Mouse (Mus musculus): ENCODE results near the gene Znrf1. TPM values are rescaled to one million over a fixed set of nuclear protein-coding genes. Genes with fewer than 3 reads are reported as not detected.

The Znrf1 gene
- total RNA-seq, 2 experiments from 2014 or later = 168 to 171 TPM

DNA sequence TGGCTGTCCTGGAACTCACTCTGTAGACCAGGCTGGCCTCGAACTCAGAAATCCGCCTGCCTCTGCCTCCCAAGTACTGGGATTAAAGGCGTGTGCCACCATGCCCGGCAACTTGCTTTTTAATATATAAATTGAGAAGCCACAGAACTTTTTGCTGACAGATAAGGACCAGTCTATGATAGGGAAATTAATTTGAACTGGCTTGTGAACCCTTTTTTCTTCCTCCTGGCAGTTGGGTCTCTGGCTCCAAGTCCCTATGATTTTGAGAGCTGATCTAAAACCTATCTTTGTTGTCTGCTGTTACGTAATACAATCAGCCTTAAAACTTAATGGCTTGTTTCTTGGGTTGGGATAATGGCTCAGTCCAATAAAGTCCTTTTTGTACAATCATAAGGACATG is 27.2 kb downstream of the Znrf1 start:
- intact Hi-C loops (cut with DNase I) = no loop called here
- no peak for DNase-seq (ENCODE audit: extremely low spot score in 1 of 2, low spot score in 2 of 2)

DNA sequence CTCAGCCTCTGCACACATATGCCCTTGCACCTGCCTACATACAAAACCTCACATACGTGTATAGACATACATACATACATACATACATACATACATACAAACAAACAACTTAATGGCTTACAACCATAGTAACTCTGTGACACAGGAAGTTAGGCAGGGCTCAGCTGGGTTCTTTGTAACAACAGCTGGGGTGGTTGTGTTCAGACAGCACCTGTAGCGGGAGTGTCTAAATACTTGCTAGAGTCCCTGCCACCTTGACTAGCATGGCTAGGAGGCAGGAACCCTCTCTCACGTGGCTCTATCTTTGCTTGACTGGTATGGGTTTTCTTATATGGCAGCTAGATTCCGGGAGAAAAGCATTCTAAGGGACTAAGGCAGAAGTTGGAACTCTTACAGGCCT is 27.8 kb downstream of the Znrf1 start:
- intact Hi-C loops (cut with DNase I) = no loop called here
- DNase-seq (ENCODE audit: extremely low spot score in 1 of 2, low spot score in 2 of 2) = no peak

DNA sequence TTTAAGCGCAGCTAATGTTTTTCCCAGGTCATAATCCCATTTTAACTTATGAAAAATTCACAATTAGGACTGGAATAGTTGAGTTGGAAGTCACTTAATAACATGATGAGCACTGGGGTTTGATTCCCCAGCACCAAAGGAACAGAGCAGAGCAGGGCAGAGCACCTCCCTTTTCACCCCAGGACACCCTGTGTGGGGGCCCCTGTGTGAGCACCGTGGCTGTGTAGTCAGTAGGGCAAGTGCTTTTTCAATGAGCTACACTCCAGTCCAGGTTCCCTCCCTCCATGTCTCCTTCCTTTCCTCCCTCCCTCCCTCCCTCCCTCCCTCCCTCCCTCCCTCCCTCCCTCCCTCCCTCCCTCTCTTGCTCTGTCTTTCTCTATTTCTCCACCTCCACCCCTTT is 28.2 kb downstream of the Znrf1 start:
- intact Hi-C loops (cut with DNase I) = no loop called here
- DNase-seq (ENCODE audit: extremely low spot score in 1 of 2, low spot score in 2 of 2) = no peak

DNA sequence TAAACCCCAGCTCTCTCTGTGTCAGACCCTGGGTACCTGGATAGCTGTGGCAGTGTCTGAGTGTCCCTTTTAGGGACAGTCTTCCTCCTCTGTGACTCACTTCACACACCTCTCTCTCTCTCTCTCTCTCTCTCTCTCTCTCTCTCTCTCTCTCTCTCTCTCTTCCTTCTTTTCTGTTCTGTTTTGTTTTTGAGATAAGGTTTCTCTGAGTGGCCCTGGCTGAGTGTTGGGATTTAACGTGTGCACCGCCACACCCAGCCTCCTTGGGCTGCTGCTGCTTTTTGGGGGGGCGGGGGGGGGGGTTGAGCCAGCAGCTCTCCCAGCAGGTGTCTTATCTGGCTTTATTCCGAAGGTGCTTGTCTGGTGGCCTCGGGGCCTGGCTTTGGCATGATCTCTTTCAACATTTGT is 29.9 kb downstream of the Znrf1 start:
- DNase-seq (ENCODE audit: extremely low spot score in 1 of 2, low spot score in 2 of 2) = no peak
- intact Hi-C loops (cut with DNase I) = no loop called here

DNA sequence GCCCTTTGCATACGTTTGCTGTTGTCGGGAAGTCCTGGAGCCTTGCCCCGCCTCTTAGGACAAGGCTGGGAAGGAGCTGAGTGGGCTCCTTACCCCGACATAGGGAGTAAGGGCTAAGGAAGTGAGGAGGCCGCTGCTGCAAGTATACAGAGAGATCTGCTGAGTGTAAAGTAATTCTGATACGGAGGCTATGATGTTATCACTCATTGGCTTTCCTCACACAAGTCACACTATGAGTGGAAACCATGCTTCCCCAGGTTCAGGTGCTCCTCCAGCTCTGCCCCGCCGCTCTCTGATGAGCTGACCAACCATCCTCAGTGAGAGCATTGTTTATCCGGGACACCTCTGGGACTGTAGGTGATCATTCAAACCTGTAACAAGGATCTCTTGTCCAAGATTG is 30.4 kb downstream of the Znrf1 start:
- no peak for DNase-seq (ENCODE audit: extremely low spot score in 1 of 2, low spot score in 2 of 2)
- intact Hi-C loops (cut with DNase I) = no loop called here

DNA sequence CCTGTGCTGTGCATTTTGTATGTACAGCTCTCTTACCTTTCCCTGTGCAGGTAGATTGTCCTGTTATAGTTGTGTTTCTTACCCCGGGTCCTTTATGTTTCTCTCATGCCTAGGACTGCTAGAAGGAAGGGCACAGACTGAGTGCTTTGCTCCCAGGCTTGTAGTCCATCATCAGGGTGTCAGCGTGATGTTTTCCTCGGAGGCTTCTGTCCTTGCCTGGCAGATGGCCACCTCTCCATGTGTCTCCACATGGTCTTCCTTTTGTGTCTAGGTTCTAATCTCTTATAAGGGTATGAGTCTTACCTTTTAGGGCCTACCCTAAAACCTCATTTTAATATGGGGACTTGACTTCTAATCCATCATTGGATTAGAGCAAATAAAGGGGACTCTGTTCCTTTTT is 31.7 kb downstream of the Znrf1 start:
- intact Hi-C loops (cut with DNase I) = no loop called here
- DNase-seq (ENCODE audit: extremely low spot score in 1 of 2, low spot score in 2 of 2) = no peak

DNA sequence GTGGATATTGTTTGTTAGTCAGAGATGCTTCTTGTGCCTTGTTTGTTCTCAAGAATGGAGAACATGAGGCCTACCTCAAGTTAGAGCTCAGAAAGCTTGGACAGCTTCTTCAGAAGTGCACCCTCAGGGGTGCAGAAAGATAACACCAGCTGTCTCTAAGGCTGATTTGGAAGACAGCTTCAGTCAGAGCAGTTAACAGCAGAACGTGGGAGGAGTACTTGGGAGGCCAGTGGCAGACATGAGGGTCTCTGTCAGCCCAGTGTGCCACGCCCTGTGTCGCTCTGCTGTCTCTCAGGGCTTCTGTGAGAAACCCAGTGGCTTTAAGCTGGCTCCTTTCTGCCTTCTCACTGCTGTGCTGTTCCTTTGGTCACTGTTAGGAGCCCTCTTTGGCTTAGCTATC is 32.1 kb downstream of the Znrf1 start:
- intact Hi-C loops (cut with DNase I) = no loop called here
- DNase-seq (ENCODE audit: extremely low spot score in 1 of 2, low spot score in 2 of 2) = no peak

DNA sequence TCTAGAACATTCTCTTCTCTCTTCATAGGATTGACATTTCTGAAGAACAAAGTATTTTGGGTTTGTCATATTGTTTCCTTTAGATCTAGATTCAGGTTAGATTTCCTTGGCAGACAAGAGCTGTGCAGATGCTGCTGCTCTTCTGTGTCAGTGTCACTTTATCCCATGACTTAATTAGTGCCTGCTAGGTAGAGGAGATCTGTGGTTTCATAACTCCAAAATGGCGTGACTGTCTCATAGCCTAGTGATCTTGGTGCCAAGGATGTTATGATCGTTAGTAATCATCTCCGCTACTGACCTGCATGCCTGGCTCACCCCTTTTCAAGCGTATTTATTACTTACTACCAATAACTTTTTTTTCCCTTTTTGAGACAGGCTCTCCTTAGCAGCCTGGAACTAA is 34.0 kb downstream of the Znrf1 start:
- intact Hi-C loops (cut with DNase I) = no loop called here
- DNase-seq (ENCODE audit: extremely low spot score in 1 of 2, low spot score in 2 of 2) = no peak

DNA sequence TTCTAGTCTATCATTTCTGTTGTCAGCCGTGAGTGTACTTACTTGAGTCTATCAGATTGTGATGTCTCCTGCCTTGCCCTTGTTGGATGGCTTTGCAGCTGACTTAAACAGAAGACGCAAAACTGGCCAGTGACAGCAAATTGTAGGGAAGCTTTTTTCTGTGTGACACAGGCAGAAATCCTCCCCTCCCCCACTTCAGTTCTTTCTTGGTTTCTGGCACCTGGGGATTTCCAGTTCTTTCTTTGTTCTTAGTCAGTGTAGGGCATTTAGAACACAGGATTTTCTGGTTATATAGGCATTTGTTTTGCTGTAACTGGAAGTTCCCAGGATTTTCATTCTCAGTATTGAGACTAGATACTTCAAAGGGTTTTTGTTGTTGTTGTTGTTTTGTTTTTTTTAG is 34.5 kb downstream of the Znrf1 start:
- intact Hi-C loops (cut with DNase I) = no loop called here
- DNase-seq (ENCODE audit: extremely low spot score in 1 of 2, low spot score in 2 of 2) = no peak

DNA sequence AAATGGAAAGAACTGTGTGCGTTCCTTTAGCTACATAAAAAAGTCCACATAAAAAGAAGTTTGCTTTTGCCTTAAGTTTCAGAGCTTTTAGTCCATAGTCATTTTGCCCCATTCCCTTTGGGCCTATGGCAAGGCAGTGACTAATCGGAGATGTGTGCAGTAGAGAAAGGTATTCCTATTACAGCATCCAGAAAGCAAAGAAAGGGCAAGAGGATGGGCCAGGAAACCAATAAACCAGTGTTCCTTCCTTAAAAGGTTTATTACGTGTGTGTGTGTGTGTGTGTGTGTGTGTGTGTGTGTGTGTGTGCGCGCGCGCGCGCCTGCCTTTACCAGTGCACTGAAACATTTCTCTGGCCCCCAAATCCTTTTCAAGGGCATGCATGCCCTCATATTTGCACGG is 35.8 kb downstream of the Znrf1 start:
- intact Hi-C loops (cut with DNase I) = no loop called here
- no peak for DNase-seq (ENCODE audit: extremely low spot score in 1 of 2, low spot score in 2 of 2)

DNA sequence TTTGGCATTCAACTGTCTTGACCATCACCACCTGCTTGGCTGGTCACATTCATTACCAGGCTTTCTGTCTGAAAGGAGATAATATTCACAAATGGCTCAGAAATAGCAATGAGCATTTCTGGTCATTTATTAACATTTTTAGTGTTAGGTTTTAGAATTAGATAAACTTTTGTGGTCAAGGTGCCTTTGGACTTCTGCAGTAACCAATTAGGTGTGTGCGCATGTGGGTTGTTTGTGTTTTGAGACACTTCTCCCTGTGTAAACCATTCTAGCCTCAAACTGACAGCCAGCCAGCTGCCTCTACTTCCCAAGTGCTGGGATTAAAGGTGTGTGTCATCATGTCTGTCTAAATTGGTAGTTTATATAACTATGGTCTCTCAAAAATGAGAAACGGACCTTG is 36.5 kb downstream of the Znrf1 start:
- no peak for DNase-seq (ENCODE audit: extremely low spot score in 1 of 2, low spot score in 2 of 2)
- intact Hi-C loops (cut with DNase I) = no loop called here

DNA sequence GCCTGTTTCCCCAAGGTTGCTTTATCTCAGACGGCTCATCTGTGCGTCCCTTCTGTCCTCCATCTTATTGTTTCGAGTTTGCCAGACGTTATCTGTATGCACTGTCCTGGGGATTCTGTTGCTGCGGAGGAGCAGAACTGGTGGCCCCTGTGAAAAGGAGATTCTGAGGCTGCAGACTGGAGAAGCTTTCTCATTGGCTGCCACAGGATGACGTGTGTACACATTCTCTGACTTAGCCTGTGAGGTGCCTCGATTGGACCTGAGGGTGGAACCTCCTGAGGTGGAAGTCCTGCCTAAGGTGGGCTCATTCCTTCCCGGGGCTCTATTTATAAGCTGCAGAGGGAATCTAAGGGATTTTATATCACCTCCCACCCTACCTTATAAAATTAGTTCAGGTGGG is 37.7 kb downstream of the Znrf1 start:
- no peak for DNase-seq (ENCODE audit: extremely low spot score in 1 of 2, low spot score in 2 of 2)
- intact Hi-C loops (cut with DNase I) = no loop called here

DNA sequence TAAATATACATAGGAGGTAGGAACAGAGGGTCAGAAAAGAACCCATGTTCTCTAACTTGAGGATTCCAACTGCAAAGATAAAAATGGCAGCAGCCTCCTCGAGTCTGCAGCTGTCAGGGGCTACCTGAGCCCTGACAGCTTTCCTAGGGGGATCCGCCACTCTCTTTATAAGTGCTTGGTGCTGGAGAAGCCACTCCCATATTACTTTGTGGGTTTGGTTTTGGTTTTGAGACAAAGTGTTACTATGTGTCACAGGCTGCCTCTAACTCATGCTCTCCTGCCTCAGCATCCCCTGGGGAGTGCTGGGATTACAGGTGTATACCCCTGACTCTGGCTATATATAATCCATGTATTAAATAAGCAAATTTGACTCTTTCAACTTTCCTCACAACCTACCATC is 38.1 kb downstream of the Znrf1 start:
- no peak for DNase-seq (ENCODE audit: extremely low spot score in 1 of 2, low spot score in 2 of 2)
- intact Hi-C loops (cut with DNase I) = no loop called here

DNA sequence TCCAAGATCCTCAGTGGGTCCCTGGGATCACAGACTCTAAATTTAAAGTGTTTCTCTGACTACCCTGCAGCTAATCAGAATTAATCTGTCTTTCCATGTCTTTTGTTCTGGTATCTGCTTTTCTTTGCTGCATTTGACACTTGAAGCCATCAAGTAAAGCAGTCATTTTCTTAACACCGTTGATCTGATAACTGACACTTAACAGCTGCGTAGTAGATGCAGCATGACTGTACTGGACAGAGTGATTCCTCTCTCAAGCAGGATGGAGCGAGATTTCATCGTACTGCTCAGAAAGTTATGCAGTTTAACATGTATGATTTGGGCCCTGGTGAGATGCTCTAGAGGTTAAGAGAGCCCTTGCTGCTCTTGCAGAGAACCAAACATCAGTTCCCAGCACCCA is 39.6 kb downstream of the Znrf1 start:
- intact Hi-C loops (cut with DNase I) = no loop called here
- DNase-seq (ENCODE audit: extremely low spot score in 1 of 2, low spot score in 2 of 2) = no peak

DNA sequence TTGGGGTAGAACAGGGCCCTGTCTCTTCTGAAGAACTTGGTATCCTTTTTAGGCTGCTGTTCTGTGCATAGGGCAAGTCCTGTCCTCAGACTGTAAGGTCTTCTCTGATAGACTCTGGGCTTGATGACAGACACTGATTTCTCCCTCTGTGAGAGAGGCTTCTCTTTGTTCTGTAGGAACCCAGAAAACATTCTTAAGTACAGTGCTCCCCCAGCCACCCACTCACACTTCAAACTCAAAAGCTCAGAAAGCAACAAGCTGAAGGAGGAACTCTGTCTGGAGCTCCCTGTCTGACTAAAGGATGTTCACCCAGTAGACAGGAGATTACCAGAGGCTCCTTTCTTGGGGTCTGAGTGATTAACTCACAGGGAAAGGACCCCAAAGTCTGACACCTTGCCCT is 40.6 kb downstream of the Znrf1 start:
- intact Hi-C loops (cut with DNase I) = no loop called here
- DNase-seq (ENCODE audit: extremely low spot score in 1 of 2, low spot score in 2 of 2) = no peak

DNA sequence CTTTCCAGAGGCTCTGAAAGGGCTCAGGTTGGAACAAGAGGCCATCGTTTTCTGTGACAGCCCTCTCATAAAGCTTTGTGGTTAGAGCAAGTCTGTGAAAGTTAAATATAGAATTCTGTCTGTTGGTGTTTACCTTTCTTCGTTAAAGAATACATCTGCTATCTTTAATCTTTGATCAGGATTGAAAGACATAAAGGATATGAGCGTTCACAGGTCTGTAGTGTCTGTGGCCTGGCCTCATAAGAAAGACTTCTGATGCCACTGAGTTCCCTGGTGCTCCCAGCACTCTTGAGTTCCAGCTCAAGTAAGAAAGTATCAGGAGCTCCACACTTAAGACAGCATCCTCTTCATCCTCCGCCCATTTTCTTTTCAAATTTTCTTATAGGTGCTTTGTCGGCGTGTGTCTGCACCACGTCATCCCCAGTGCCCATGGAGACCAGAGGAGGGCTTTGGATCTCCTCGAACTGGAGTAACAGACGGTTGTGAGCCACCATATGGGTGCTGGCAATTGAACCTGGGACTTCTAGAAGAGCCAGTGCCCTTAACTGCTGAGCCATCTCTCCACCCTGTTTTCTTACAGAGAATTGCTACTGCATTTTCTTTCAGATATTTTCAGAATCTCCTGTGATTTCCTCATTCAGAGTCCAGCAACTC is 42.1 kb downstream of the Znrf1 start:
- no peak for DNase-seq (ENCODE audit: extremely low spot score in 1 of 2, low spot score in 2 of 2)
- intact Hi-C loops (cut with DNase I) = no loop called here

DNA sequence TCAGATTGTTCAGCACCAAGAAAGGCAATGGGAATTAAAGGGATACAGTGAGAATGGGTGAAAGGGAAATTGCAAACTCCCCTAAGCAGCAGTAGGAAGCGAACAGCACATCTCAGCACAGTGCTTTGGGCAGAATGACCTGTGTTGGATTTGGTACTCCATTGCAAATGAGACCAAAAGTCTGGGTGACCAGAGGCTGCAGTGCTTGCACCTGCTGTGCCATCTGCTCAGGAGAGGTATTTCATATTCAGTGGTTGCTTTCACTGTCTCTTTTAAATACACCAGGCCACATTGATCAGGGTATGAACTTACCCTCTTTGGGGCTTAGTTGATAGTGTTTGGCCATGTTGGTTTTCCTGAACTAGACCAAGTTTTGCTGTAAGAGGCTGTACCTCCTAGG is 43.4 kb downstream of the Znrf1 start:
- intact Hi-C loops (cut with DNase I) = no loop called here
- no peak for DNase-seq (ENCODE audit: extremely low spot score in 1 of 2, low spot score in 2 of 2)

DNA sequence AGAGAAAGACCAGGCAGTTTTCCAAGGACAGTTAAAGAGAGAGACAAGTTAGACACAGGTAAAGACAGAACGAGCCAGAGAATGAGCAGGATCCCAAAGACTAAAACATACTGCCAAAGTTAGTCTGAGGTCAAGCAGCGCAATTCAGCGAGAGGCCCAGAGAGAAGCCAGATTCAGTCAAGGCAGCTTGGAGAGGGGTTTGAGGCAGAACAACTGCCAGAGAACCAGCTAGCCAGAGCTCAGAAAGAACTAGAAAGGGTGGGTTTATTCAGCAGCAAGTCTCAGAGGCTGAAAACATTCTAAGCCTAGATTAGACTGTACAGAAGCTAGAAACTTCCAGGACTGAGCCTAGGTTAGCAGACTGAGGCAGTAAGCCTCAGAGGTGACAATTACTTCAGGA is 44.4 kb downstream of the Znrf1 start:
- intact Hi-C loops (cut with DNase I) = no loop called here
- no peak for DNase-seq (ENCODE audit: extremely low spot score in 1 of 2, low spot score in 2 of 2)

DNA sequence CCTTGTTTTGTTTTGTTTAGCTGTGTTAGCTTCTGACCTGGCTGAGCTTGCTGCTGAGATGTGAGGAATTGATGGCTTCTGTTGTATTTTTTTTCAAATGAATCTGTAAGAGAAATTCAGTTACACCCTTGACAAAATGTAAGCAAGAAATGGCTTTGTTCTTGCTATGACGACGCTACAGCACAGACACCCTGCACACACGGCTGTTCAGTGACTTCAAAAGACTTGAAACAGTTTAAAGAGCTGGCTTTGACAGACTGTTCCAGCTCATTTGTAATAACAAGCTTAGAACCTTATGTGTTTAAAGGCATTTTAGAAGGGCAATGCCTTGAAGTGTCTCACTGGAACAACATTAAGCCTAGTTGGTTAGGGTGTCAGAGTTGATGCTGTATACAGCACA is 46.5 kb downstream of the Znrf1 start:
- intact Hi-C loops (cut with DNase I) = no loop called here
- no peak for DNase-seq (ENCODE audit: extremely low spot score in 1 of 2, low spot score in 2 of 2)

DNA sequence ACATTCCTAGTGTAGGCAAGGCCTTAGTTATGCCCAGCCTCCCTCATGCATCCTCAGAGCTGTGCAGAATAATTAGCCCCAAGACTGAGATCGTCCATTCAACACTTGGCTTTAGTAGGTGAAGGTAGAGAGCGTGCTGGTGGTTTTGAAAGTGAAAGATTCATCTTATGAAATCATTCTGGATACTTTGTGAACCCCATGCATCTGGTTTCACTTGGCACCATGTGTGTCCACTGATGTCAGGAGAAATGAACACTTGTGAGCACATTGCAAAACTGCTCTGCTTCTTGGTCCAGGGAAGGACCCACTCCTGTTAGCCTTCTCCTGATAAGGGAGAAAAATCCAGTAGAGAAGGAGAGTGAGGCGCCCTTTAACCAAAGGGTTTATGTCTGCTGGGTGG is 49.0 kb downstream of the Znrf1 start:
- intact Hi-C loops (cut with DNase I) = no loop called here
- no peak for DNase-seq (ENCODE audit: extremely low spot score in 1 of 2, low spot score in 2 of 2)

DNA sequence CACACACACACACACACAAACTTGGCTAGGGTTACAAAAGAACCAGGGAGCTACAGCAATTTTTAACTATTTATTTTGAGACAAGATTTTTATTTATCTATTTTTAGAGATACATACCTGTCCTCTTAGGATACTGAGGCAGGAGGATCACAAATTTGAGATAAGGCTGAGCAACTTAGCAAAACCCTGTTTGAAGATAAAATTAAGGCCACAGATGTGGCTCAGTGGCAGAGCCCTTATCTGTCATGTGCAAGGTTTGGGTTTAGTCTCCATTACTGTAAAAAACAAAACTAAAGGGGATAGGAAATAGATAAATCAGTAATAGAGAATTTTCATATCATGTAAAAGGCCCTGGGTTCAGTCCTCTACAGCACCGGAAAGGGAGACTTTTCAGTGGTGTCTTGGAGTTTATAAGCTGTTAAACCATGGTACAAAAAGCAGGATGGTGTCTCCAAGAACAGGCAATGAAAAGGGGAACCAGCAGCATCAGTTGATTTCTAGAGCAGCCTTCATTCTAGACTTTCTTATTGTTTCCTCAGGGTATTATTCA is 51.7 kb downstream of the Znrf1 start:
- DNase-seq (ENCODE audit: extremely low spot score in 1 of 2, low spot score in 2 of 2) = no peak
- intact Hi-C loops (cut with DNase I) = no loop called here
